Mouse (Mus musculus) neural tube, embryonic 12.5 days (tissue): ENCODE results near the gene Tmem230. TPM values are rescaled to one million over a fixed set of nuclear protein-coding genes. Genes with fewer than 3 reads are reported as not detected.
A peak's percentile ranks its signal among the peaks of the same experiment; 100 is the strongest.

ENCODE experiments used
- ATAC-seq: fragments of 200-750 bp; cut with Nextera tagmentation; 2 replicates; pipeline ENCODE4 v1.8.0; 2017; ENCODE audit warnings: low read depth, mild to moderate bottlenecking, moderate TSS enrichment, moderate library complexity; ENCODE audit not compliant: low FRiP score
- H3K27ac ChIP-seq: fragments of 300-500 bp; sonication (generic); 2 replicates; pipeline ENCODE4 v1.5.1; 2016
- H3K27me3 ChIP-seq: fragments of 300-500 bp; sonication (generic); replicated peaks from 2 replicates; pipeline ENCODE4 v1.6.1; 2016; ENCODE audit warnings: mild to moderate bottlenecking
- H3K36me3 ChIP-seq: fragments of 300-500 bp; sonication (generic); 2 replicates; pipeline ENCODE4 v1.6.1; 2016; ENCODE audit warnings: mild to moderate bottlenecking
- H3K4me1 ChIP-seq: fragments of 300-500 bp; sonication (generic); 2 replicates; pipeline ENCODE4 v1.6.1; 2016
- H3K4me2 ChIP-seq: fragments of 300-500 bp; sonication (generic); replicated peaks from 2 replicates; pipeline ENCODE4 v1.6.1; 2016; ENCODE audit warnings: mild to moderate bottlenecking
- H3K4me3 ChIP-seq: fragments of 300-500 bp; sonication (generic); 2 replicates; pipeline ENCODE4 v1.5.1; 2016
- H3K9ac ChIP-seq: fragments of 300-500 bp; sonication (generic); 2 replicates; pipeline ENCODE4 v1.6.1; 2016; ENCODE audit warnings: mild to moderate bottlenecking
- H3K9me3 ChIP-seq: fragments of 300-500 bp; sonication (generic); 2 replicates; pipeline ENCODE4 v1.6.1; 2016; ENCODE audit warnings: mild to moderate bottlenecking
- WGBS: fragments of 180-500 bp; shearing (Covaris S2); methylation state at CpG from one replicate; pipeline ENCODE4 v1.1.7; 2016; 5-methylcytosine and 5-hydroxymethylcytosine counted together
- polyA plus RNA-seq: library from polyadenylated mRNA; unstranded; fragments of >200 nt; fragmentation: Nextera tagmentation; extraction: Ambion mirVana; gene quantifications from 2 replicates; pipeline ENCODE4 v1.2.1, GENCODE M21; 2016

Gene Tmem230
- polyA plus RNA-seq, 1 experiment from 2014 or later = 59.6 TPM

DNA sequence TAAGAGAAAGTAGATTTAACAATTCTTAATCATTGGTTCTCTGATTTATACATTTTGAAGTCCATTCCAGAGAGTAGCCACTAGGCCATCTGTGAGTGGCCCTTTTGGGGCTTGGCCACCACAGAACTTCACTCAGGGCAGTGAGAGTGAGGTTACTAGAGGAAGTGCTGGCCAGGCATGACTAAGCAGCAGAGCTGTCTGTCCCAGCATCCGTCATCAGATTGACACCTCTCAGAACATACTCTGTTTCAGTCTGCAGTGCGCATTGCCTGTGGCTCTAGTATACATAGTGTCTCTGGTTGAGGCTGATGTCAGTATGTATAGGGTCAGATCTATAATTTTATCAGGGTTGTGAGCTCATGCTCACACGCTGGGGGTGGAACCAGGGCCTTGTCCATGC lies 21.6 kb upstream of the Tmem230 start:
- H3K9me3 ChIP-seq = no peaks in the 10 kb centered on the region
- H3K4me2 ChIP-seq = no peak overlapping the region
- 90% methylated on average over 3 of the region's 3 CpGs for WGBS
- no peak overlapping the region for H3K9ac ChIP-seq
- no peak overlapping the region for H3K4me3 ChIP-seq
- H3K4me1 ChIP-seq = peaks cover 7% of the 10 kb centered on the region
- 0 out of 2 replicates have a peak, but pooled peaks cover 2% of the 10 kb centered on the region for H3K36me3 ChIP-seq
- H3K27me3 ChIP-seq = no peaks in the 10 kb centered on the region
- no peak for ATAC-seq
- no peak overlapping the region for H3K27ac ChIP-seq

- H3K27ac ChIP-seq = no peak overlapping the region
- 93% methylated on average over 3 of the region's 3 CpGs for WGBS
- peaks cover 13% of the 10 kb centered on the region for H3K4me1 ChIP-seq
- H3K9ac ChIP-seq = no peak overlapping the region
- no peaks in the 10 kb centered on the region for H3K9me3 ChIP-seq
- no peaks in the 10 kb centered on the region for H3K36me3 ChIP-seq
- H3K27me3 ChIP-seq = no peaks in the 10 kb centered on the region
- no peak for ATAC-seq
- H3K4me3 ChIP-seq = no peak overlapping the region
- H3K4me2 ChIP-seq = no peak overlapping the region
These were observed 18.5 kb upstream of the Tmem230 start for GRCm38 (mm10) chr2:132266086-132266485.

- Histone ChIP-seq H3K9me3 (no peaks in the 10 kb centered on the region), H3K36me3 (no peaks in the 10 kb centered on the region), H3K4me1 (peaks cover 13% of the 10 kb centered on the region), H3K9ac (no peak overlapping the region), H3K4me2 (peak overlapping the region; percentile 72; the same call in 1 of the 2 replicates), H3K27me3 (no peaks in the 10 kb centered on the region), H3K27ac (no peak overlapping the region), H3K4me3 (no peak overlapping the region)
- ATAC-seq = no peak
- WGBS = 91% methylated on average over 9 of the region's 9 CpGs
These were observed 17.6 kb upstream of the Tmem230 start for GRCm38 (mm10) chr2:132265196-132265595.

GRCm38 (mm10) chr2:132264266-132264710 lies 16.7 kb upstream of the Tmem230 start:
- Histone ChIP-seq H3K27ac (no peak overlapping the region), H3K9ac (peak overlapping the region; percentile 73), H3K4me2 (peak overlapping the region; percentile 72), H3K4me3 (peak overlapping the region; percentile 92), H3K36me3 (no peaks in the 10 kb centered on the region), H3K9me3 (no peaks in the 10 kb centered on the region), H3K4me1 (peaks cover 13% of the 10 kb centered on the region), H3K27me3 (no peaks in the 10 kb centered on the region)
- ATAC-seq = no peak
- 16% methylated on average over 6 of the region's 6 CpGs for WGBS

- Histone ChIP-seq H3K4me1 (peaks cover 13% of the 10 kb centered on the region), H3K36me3 (no peaks in the 10 kb centered on the region), H3K27me3 (no peaks in the 10 kb centered on the region), H3K27ac (peak overlapping the region; percentile 76), H3K4me3 (peak overlapping the region; percentile 92), H3K4me2 (peak overlapping the region; percentile 72), H3K9ac (peak overlapping the region; percentile 73), H3K9me3 (no peaks in the 10 kb centered on the region)
- 1% methylated on average over 47 of the region's 47 CpGs for WGBS
- peak; percentile 39 for ATAC-seq
These were observed 16.0 kb upstream of the Tmem230 start for GRCm38 (mm10) chr2:132263421-132264265.

GRCm38 (mm10) chr2:132262879-132263398 lies 15.3 kb upstream of the Tmem230 start, which contains the start of gene Cds2:
Cds2 (plus strand) TSS chr2:132263148.
- ATAC-seq = peak; percentile 99
- WGBS = under 1% methylated on average over 49 of the region's 49 CpGs
- H3K4me1 ChIP-seq = peaks cover 13% of the 10 kb centered on the region
- peak within 1 kb of the TSS; percentile 76 for H3K27ac ChIP-seq
- H3K4me2 ChIP-seq = peak within 1 kb of the TSS; percentile 72
- H3K9me3 ChIP-seq = no peaks in the 10 kb centered on the region
- no peaks in the 10 kb centered on the region for H3K27me3 ChIP-seq
- no peaks in the 10 kb centered on the region for H3K36me3 ChIP-seq
- peak within 1 kb of the TSS; percentile 92 for H3K4me3 ChIP-seq
- H3K9ac ChIP-seq = peak within 1 kb of the TSS; percentile 73

DNA sequence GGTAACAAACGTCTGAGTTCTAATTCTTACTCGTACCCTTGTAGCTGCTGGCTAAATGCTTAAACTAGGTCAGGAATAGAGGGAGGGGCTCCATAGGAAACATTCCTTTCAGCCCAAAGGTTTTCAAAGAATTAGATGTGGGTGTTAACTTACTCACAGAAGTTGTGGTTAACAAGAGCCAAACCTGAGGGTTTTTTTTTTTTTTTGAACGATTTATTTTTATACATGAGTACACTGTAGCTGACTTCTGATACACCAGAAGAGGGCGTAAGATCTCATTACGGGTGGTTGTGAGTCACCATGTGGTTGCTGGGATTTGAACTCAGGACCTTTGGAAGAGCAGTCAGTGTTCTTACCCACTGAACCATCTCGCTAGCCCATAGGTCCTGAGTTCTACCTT lies 14.6 kb upstream of the Tmem230 start:
- no peak overlapping the region for H3K4me2 ChIP-seq
- peaks cover 13% of the 10 kb centered on the region for H3K4me1 ChIP-seq
- H3K9me3 ChIP-seq = no peaks in the 10 kb centered on the region
- no peaks in the 10 kb centered on the region for H3K27me3 ChIP-seq
- WGBS = 78% methylated on average over 6 of the region's 6 CpGs
- ATAC-seq = 0 out of 2 replicates have a peak, but pooled peaks have one; percentile 2
- H3K9ac ChIP-seq = no peak overlapping the region
- H3K36me3 ChIP-seq = no peaks in the 10 kb centered on the region
- H3K27ac ChIP-seq = no peak overlapping the region
- no peak overlapping the region for H3K4me3 ChIP-seq

DNA sequence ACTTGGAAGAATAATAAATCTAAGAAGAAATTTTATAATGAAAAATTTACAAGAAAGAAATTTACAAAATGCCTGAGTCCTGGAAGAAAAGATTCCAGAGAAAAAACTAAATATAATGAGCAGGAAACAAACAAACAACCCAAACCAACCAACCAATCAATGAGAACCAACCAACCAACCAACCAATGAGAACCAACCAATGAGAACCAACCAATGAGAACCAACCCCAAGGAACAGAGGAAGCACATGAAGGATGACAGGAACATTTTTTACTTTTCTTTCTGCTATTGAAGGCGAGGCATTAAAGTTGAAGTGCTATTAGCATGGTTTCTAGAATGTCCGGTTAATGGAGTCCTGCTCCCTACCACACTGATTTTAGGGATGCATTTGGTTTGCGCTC lies 13.0 kb upstream of the Tmem230 start:
- H3K9ac ChIP-seq = no peak overlapping the region
- H3K36me3 ChIP-seq = no peaks in the 10 kb centered on the region
- H3K27ac ChIP-seq = no peak overlapping the region
- 95% methylated on average over 3 of the region's 3 CpGs for WGBS
- no peaks in the 10 kb centered on the region for H3K27me3 ChIP-seq
- no peaks in the 10 kb centered on the region for H3K9me3 ChIP-seq
- no peak overlapping the region for H3K4me2 ChIP-seq
- no peak overlapping the region for H3K4me3 ChIP-seq
- H3K4me1 ChIP-seq = peaks cover 13% of the 10 kb centered on the region
- ATAC-seq = no peak

- Histone ChIP-seq H3K4me2 (no peak overlapping the region), H3K36me3 (no peaks in the 10 kb centered on the region), H3K4me1 (no peaks in the 10 kb centered on the region), H3K4me3 (no peak overlapping the region), H3K27me3 (no peaks in the 10 kb centered on the region), H3K9me3 (no peaks in the 10 kb centered on the region), H3K27ac (no peak overlapping the region), H3K9ac (no peak overlapping the region)
- 89% methylated on average over 6 of the region's 6 CpGs for WGBS
- no peak for ATAC-seq
These were observed 9.9 kb upstream of the Tmem230 start for GRCm38 (mm10) chr2:132257350-132258068.

DNA sequence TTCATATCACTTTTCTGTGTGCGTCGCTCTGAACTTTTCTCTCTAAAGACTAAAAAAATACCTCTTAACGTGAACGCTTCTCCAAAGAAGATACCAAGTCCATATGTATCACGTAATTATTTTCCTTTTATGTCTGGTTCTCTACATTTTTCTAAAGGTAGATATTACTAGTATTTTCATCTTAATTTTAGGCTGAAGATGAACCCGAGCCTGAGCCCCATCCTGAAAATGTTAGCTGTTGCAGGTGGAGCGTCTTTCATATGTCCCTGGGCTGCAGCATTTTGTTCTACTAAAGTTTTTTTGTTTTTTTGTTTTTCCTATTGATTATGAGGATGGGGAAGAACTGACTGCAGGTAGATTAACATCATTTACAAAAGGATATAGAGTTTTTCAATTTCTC lies 6.0 kb upstream of the Tmem230 start:
- no peak for ATAC-seq

GRCm38 (mm10) chr2:132252542-132253528 lies 5.2 kb upstream of the Tmem230 start, which contains the start of gene Pcna:
Pcna (minus strand) TSS chr2:132253314.
- peak within 1 kb of the TSS; percentile 52 for H3K9ac ChIP-seq
- peaks cover 13% of the 10 kb centered on the region for H3K36me3 ChIP-seq
- no peaks in the 10 kb centered on the region for H3K27me3 ChIP-seq
- peaks cover 22% of the 10 kb centered on the region for H3K4me1 ChIP-seq
- WGBS = under 1% methylated on average over 79 of the region's 79 CpGs
- ATAC-seq = peak; percentile 100
- peak within 1 kb of the TSS; percentile 53 for H3K4me3 ChIP-seq
- H3K4me2 ChIP-seq = peak within 1 kb of the TSS; percentile 71
- H3K27ac ChIP-seq = peak within 1 kb of the TSS; percentile 42; the same call in 1 of the 2 replicates
- H3K9me3 ChIP-seq = no peaks in the 10 kb centered on the region

More for the DNA sequence above, 6.0 kb upstream of the Tmem230 start:
- Histone ChIP-seq H3K9ac (no peak overlapping the region), H3K27ac (no peak overlapping the region), H3K4me1 (peaks cover 18% of the 10 kb centered on the region), H3K9me3 (no peaks in the 10 kb centered on the region), H3K4me3 (peak overlapping the region; percentile 53), H3K27me3 (no peaks in the 10 kb centered on the region), H3K36me3 (peaks cover 13% of the 10 kb centered on the region), H3K4me2 (peak overlapping the region; percentile 71)
- WGBS = 3% methylated on average over 7 of the region's 7 CpGs
